Mouse (Mus musculus) T-helper 2 cell (primary cell): Measurements from ENCODE around the gene Ugt1a6a.
"Not testable (repeated sequence)": the region's sequence is repeated elsewhere in the genome, so short reads cannot be mapped to it uniquely, and the experiment has no call there.

ENCODE experiments used
- in situ Hi-C: fragments of 300-600 bp; cut with MboI, MseI; formaldehyde crosslinking; loops from one replicate; pipeline ENCODE4 v1.15.1; 2025; ENCODE audit warnings: high pct_unique_total_duplicates

The Ugt1a6a gene

GRCm38 (mm10) chr1:88134457-88135011 lies at the start of gene Ugt1a6a:
Gene Ugt1a6a (plus strand): TSS chr1:88134809.
- in situ Hi-C loops: not testable (repeated sequence)

GRCm38 (mm10) chr1:88086125-88086524 lies 48.5 kb upstream of the Ugt1a6a start:
- in situ Hi-C loops: no loop called here

- in situ Hi-C loops: no loop called here
These were observed 47.1 kb upstream of the Ugt1a6a start, which contains the start of gene Ugt1a8 for GRCm38 (mm10) chr1:88087513-88087912. Gene Ugt1a8 (plus strand): TSS chr1:88087813.

- in situ Hi-C loops: no loop called here
These were observed 42.3 kb upstream of the Ugt1a6a start for GRCm38 (mm10) chr1:88092341-88092740.

- in situ Hi-C loops: not testable (repeated sequence)
These were observed 40.3 kb upstream of the Ugt1a6a start for GRCm38 (mm10) chr1:88094270-88094676.

GRCm38 (mm10) chr1:88094941-88095492 lies 39.6 kb upstream of the Ugt1a6a start, which contains the start of gene Ugt1a7c:
Gene Ugt1a7c (plus strand): TSS chr1:88095062.
- in situ Hi-C loops: no loop called here

- in situ Hi-C loops: not testable (repeated sequence)
These were observed 36.1 kb upstream of the Ugt1a6a start for GRCm38 (mm10) chr1:88098546-88098945.

- in situ Hi-C loops: not testable (repeated sequence)
These were observed 34.9 kb upstream of the Ugt1a6a start for GRCm38 (mm10) chr1:88099691-88100090.

- in situ Hi-C loops: not testable (repeated sequence)
These were observed 31.6 kb upstream of the Ugt1a6a start, which contains the start of gene Ugt1a6b for GRCm38 (mm10) chr1:88103019-88103418. Gene Ugt1a6b (plus strand): TSS chr1:88103252.

GRCm38 (mm10) chr1:88103697-88104468 lies 30.7 kb upstream of the Ugt1a6a start:
- in situ Hi-C loops: not testable (repeated sequence)

GRCm38 (mm10) chr1:88104667-88105430 lies 29.8 kb upstream of the Ugt1a6a start:
- in situ Hi-C loops: no loop called here

- in situ Hi-C loops: no loop called here
These were observed 29.0 kb upstream of the Ugt1a6a start for GRCm38 (mm10) chr1:88105656-88106055.

GRCm38 (mm10) chr1:88109027-88109557 lies 25.5 kb upstream of the Ugt1a6a start:
- in situ Hi-C loops: not testable (repeated sequence)

- in situ Hi-C loops: not testable (repeated sequence)
These were observed 25.0 kb upstream of the Ugt1a6a start for GRCm38 (mm10) chr1:88109604-88110003.

GRCm38 (mm10) chr1:88112769-88113168 lies 21.8 kb upstream of the Ugt1a6a start:
- in situ Hi-C loops: not testable (repeated sequence)

GRCm38 (mm10) chr1:88120550-88120949 lies 14.1 kb upstream of the Ugt1a6a start:
- in situ Hi-C loops: not testable (repeated sequence)

- in situ Hi-C loops: not testable (repeated sequence)
These were observed 13.1 kb upstream of the Ugt1a6a start for GRCm38 (mm10) chr1:88121521-88121920.

- in situ Hi-C loops: not testable (repeated sequence)
These were observed 8.7 kb upstream of the Ugt1a6a start for GRCm38 (mm10) chr1:88125827-88126360.

GRCm38 (mm10) chr1:88129091-88129490 lies 5.5 kb upstream of the Ugt1a6a start:
- in situ Hi-C loops: not testable (repeated sequence)

GRCm38 (mm10) chr1:88130223-88130622 lies 4.4 kb upstream of the Ugt1a6a start:
- in situ Hi-C loops: not testable (repeated sequence)

GRCm38 (mm10) chr1:88133908-88134456 lies 627 bp upstream of the Ugt1a6a start:
- in situ Hi-C loops: no loop called here
